Mouse (Mus musculus) embryonic facial prominence, embryonic 12.5 days (tissue): ENCODE results near the gene Zmiz1. TPM values are rescaled to one million over a fixed set of nuclear protein-coding genes. Genes with fewer than 3 reads are reported as not detected.

Experiments
- ATAC-seq: fragments of 200-750 bp; cut with Nextera tagmentation; 2 replicates; pipeline ENCODE4 v1.8.0; 2017; ENCODE audit not compliant: insufficient number of reproducible peaks, insufficient read depth, low FRiP score, low TSS enrichment
- H3K27ac ChIP-seq: fragments of 300-500 bp; sonication (generic); 2 replicates; pipeline ENCODE4 v1.5.1; 2016; ENCODE audit warnings: mild to moderate bottlenecking
- H3K27me3 ChIP-seq: fragments of 300-500 bp; sonication (generic); 2 replicates; pipeline ENCODE4 v1.6.1; 2016; ENCODE audit warnings: mild to moderate bottlenecking, moderate library complexity
- H3K36me3 ChIP-seq: fragments of 300-500 bp; sonication (generic); 2 replicates; pipeline ENCODE4 v1.6.1; 2016; ENCODE audit warnings: mild to moderate bottlenecking
- H3K4me1 ChIP-seq: fragments of 300-500 bp; sonication (generic); 2 replicates; pipeline ENCODE4 v1.6.1; 2016
- H3K4me2 ChIP-seq: fragments of 300-500 bp; sonication (generic); replicated peaks from 2 replicates; pipeline ENCODE4 v1.6.1; 2016; ENCODE audit warnings: mild to moderate bottlenecking, moderate library complexity
- H3K4me3 ChIP-seq: fragments of 300-500 bp; sonication (generic); 2 replicates; pipeline ENCODE4 v1.5.1; 2016; ENCODE audit warnings: mild to moderate bottlenecking
- H3K9ac ChIP-seq: fragments of 300-500 bp; sonication (generic); 2 replicates; pipeline ENCODE4 v1.6.1; 2016; ENCODE audit warnings: mild to moderate bottlenecking, moderate library complexity
- H3K9me3 ChIP-seq: fragments of 300-500 bp; sonication (generic); 2 replicates; pipeline ENCODE4 v1.6.1; 2016; ENCODE audit warnings: mild to moderate bottlenecking, moderate library complexity
- WGBS: fragments of 180-500 bp; shearing (Covaris S2); methylation state at CpG from one replicate; pipeline ENCODE4 v1.1.7; 2016; 5-methylcytosine and 5-hydroxymethylcytosine counted together
- polyA plus RNA-seq: library from polyadenylated mRNA; unstranded; fragments of >200 nt; fragmentation: Nextera tagmentation; extraction: Ambion mirVana; gene quantifications from 2 replicates; pipeline ENCODE4 v1.2.1, GENCODE M21; 2016

The Zmiz1 gene
- polyA plus RNA-seq, 1 experiment from 2014 or later, result 43.8 TPM

- Histone ChIP-seq H3K27ac (no peak overlapping the region), H3K4me3 (no peak overlapping the region), H3K9ac (no peak overlapping the region), H3K27me3 (no peaks in the 10 kb centered on the region), H3K9me3 (no peaks in the 10 kb centered on the region), H3K4me1 (peaks cover 66% of the 10 kb centered on the region), H3K4me2 (no peak overlapping the region), H3K36me3 (peaks cover 19% of the 10 kb centered on the region; the same call in 1 of the 2 replicates)
- ATAC-seq, result no peak
- 92% methylated on average over 1 of the region's 1 CpGs for WGBS
Observed at GRCm38 (mm10) chr14:25591426-25591825, 132.4 kb downstream of the Zmiz1 start.

- Histone ChIP-seq H3K9ac (no peak overlapping the region), H3K4me1 (peaks cover 55% of the 10 kb centered on the region), H3K27me3 (no peaks in the 10 kb centered on the region), H3K4me3 (no peak overlapping the region), H3K36me3 (peaks cover 24% of the 10 kb centered on the region; the same call in 1 of the 2 replicates), H3K9me3 (no peaks in the 10 kb centered on the region), H3K4me2 (no peak overlapping the region), H3K27ac (no peak overlapping the region)
- ATAC-seq, result no peak
- 30% methylated on average over 6 of the region's 6 CpGs for WGBS
Observed at GRCm38 (mm10) chr14:25592522-25592921, 133.5 kb downstream of the Zmiz1 start.

- Histone ChIP-seq H3K4me3 (no peak overlapping the region), H3K4me1 (peaks cover 42% of the 10 kb centered on the region), H3K27me3 (no peaks in the 10 kb centered on the region), H3K36me3 (peaks cover 30% of the 10 kb centered on the region), H3K27ac (peak overlapping the region; percentile 74), H3K9me3 (no peaks in the 10 kb centered on the region), H3K4me2 (no peak overlapping the region), H3K9ac (no peak overlapping the region)
- ATAC-seq, result no peak
- 54% methylated on average over 8 of the region's 8 CpGs for WGBS
Observed at GRCm38 (mm10) chr14:25593876-25594275, 134.9 kb downstream of the Zmiz1 start.

GRCm38 (mm10) chr14:25594611-25595010, 135.6 kb downstream of the Zmiz1 start:
- Histone ChIP-seq H3K4me1 (peaks cover 36% of the 10 kb centered on the region), H3K4me3 (no peak overlapping the region), H3K4me2 (no peak overlapping the region), H3K9me3 (no peaks in the 10 kb centered on the region), H3K27me3 (no peaks in the 10 kb centered on the region), H3K36me3 (peaks cover 34% of the 10 kb centered on the region), H3K9ac (no peak overlapping the region), H3K27ac (peak overlapping the region; percentile 74)
- 41% methylated on average over 4 of the region's 4 CpGs for WGBS
- no peak for ATAC-seq

- no peaks in the 10 kb centered on the region for H3K27me3 ChIP-seq
- no peak overlapping the region for H3K4me2 ChIP-seq
- H3K27ac ChIP-seq, result no peak overlapping the region
- no peaks in the 10 kb centered on the region for H3K9me3 ChIP-seq
- no peak overlapping the region for H3K4me3 ChIP-seq
- H3K4me1 ChIP-seq, result peaks cover 55% of the 10 kb centered on the region
- no peak for ATAC-seq
- no peak overlapping the region for H3K9ac ChIP-seq
- 92% methylated on average over 6 of the region's 6 CpGs for WGBS
- peaks cover 24% of the 10 kb centered on the region for H3K36me3 ChIP-seq
Observed at GRCm38 (mm10) chr14:25598960-25599359, 140.0 kb downstream of the Zmiz1 start.

GRCm38 (mm10) chr14:25599934-25600333, 140.9 kb downstream of the Zmiz1 start:
- H3K4me3 ChIP-seq, result no peak overlapping the region
- no peak for ATAC-seq
- H3K36me3 ChIP-seq, result peaks cover 23% of the 10 kb centered on the region
- peaks cover 55% of the 10 kb centered on the region for H3K4me1 ChIP-seq
- H3K27me3 ChIP-seq, result no peaks in the 10 kb centered on the region
- peak overlapping the region; percentile 55; the same call in 1 of the 2 replicates for H3K27ac ChIP-seq
- no peaks in the 10 kb centered on the region for H3K9me3 ChIP-seq
- H3K9ac ChIP-seq, result no peak overlapping the region
- H3K4me2 ChIP-seq, result no peak overlapping the region
- 76% methylated on average over 12 of the region's 12 CpGs for WGBS

- peaks cover 23% of the 10 kb centered on the region for H3K36me3 ChIP-seq
- H3K9me3 ChIP-seq, result no peaks in the 10 kb centered on the region
- H3K27me3 ChIP-seq, result no peaks in the 10 kb centered on the region
- 82% methylated on average over 7 of the region's 7 CpGs for WGBS
- H3K4me2 ChIP-seq, result no peak overlapping the region
- H3K27ac ChIP-seq, result peak overlapping the region; percentile 24
- no peak overlapping the region for H3K4me3 ChIP-seq
- H3K4me1 ChIP-seq, result peaks cover 55% of the 10 kb centered on the region
- ATAC-seq, result no peak
- H3K9ac ChIP-seq, result no peak overlapping the region
Observed at GRCm38 (mm10) chr14:25600358-25600757, 141.4 kb downstream of the Zmiz1 start.

- H3K4me2 ChIP-seq, result no peak overlapping the region
- H3K27me3 ChIP-seq, result no peaks in the 10 kb centered on the region
- no peak overlapping the region for H3K9ac ChIP-seq
- no peak overlapping the region for H3K4me3 ChIP-seq
- peaks cover 58% of the 10 kb centered on the region for H3K4me1 ChIP-seq
- peaks cover 23% of the 10 kb centered on the region for H3K36me3 ChIP-seq
- no peaks in the 10 kb centered on the region for H3K9me3 ChIP-seq
- WGBS, result 38% methylated on average over 2 of the region's 2 CpGs
- ATAC-seq, result no peak
- peak overlapping the region; percentile 24; the same call in 1 of the 2 replicates for H3K27ac ChIP-seq
Observed at GRCm38 (mm10) chr14:25600951-25601350, 142.0 kb downstream of the Zmiz1 start.

- Histone ChIP-seq H3K36me3 (peaks cover 21% of the 10 kb centered on the region), H3K4me1 (peaks cover 69% of the 10 kb centered on the region), H3K4me3 (no peak overlapping the region), H3K4me2 (no peak overlapping the region), H3K9me3 (no peaks in the 10 kb centered on the region), H3K27me3 (no peaks in the 10 kb centered on the region), H3K27ac (no peak overlapping the region), H3K9ac (no peak overlapping the region; the same call in 1 of the 2 replicates)
- 91% methylated on average over 2 of the region's 2 CpGs for WGBS
- no peak for ATAC-seq
Observed at GRCm38 (mm10) chr14:25602018-25602417, 143.0 kb downstream of the Zmiz1 start.

- Histone ChIP-seq H3K4me1 (peaks cover 83% of the 10 kb centered on the region), H3K27me3 (no peaks in the 10 kb centered on the region), H3K27ac (0 out of 2 replicates have a peak overlapping the region, but pooled peaks have one; percentile 27), H3K4me3 (no peak overlapping the region), H3K9me3 (no peaks in the 10 kb centered on the region), H3K9ac (no peak overlapping the region), H3K36me3 (0 out of 2 replicates have a peak, but pooled peaks cover 9% of the 10 kb centered on the region), H3K4me2 (0 out of 2 replicates have a peak overlapping the region, but pooled peaks have one; percentile 9)
- no peak for ATAC-seq
- WGBS, result 10% methylated on average over 14 of the region's 18 CpGs
Observed at GRCm38 (mm10) chr14:25604395-25605142, 145.6 kb downstream of the Zmiz1 start.

- Histone ChIP-seq H3K4me3 (peak overlapping the region; percentile 72), H3K9ac (peak overlapping the region; percentile 87), H3K36me3 (no peaks in the 10 kb centered on the region), H3K4me2 (peak overlapping the region; percentile 82), H3K4me1 (peaks cover 87% of the 10 kb centered on the region), H3K27me3 (no peaks in the 10 kb centered on the region), H3K9me3 (no peaks in the 10 kb centered on the region), H3K27ac (peak overlapping the region; percentile 98)
- WGBS, result 2% methylated on average over 30 of the region's 31 CpGs
- peak; percentile 43 for ATAC-seq
Observed at GRCm38 (mm10) chr14:25606372-25607140, 147.6 kb downstream of the Zmiz1 start.
